Mouse (Mus musculus): ENCODE measurements around the gene Vmn2r34.
"Not testable (repeated sequence)": the region's sequence is repeated elsewhere in the genome, so short reads cannot be mapped to it uniquely, and the experiment has no call there.

Gene Vmn2r34

DNA sequence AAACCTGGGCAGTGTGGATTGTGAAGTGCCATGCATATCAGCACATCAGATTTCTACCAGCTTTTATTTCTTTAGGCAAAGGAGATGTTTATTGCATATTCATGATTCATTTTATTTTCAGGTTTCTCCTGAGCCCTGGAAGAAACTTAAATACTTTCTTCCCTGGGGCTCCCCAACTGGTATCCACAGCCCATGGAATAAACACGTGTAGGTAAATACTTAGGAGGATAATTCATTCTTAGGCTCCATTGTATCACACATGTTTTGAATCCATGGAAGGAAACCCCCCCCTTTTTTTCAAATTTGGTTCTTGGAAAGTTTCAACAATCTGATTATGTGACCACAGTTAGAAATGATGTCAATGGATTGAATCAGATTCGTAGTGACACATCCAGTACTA is at the start of gene Vmn2r34:
TSS of gene Vmn2r34 (minus strand) at position 101 of the 400 bp plus-strand sequence.
- not testable (repeated sequence) for DNase-seq

GRCm38 (mm10) chr7:7674032-7674431 is 15.3 kb downstream of the Vmn2r34 start:
- peak in 1 of 2 experiments; percentile 13 for DNase-seq

All from lung, postnatal 4 days (tissue).